Mouse (Mus musculus) cerebellum, adult 2 months (tissue): ENCODE data around the gene Ehd4.

Source experiments
- CTCF ChIP-seq: fragments of 200-500 bp; IDR thresholded peaks from 2 replicates; pipeline ENCODE4 v1.5.1; 2011; ENCODE audit warnings: low read depth, mild to moderate bottlenecking, control low read depth, low read length, moderate library complexity, borderline replicate concordance; ENCODE audit not compliant: insufficient read depth
- POLR2A ChIP-seq: fragments of 200-500 bp; IDR thresholded peaks from 2 replicates; pipeline ENCODE4 v1.6.1; 2011; ENCODE audit warnings: low read length, control low read depth, borderline replicate concordance; ENCODE audit not compliant: insufficient read depth

GRCm38 (mm10) chr2:120046486-120047310 lies 107.7 kb downstream of the Ehd4 start:
- no peak for TF ChIP-seq POLR2A
- no peak for TF ChIP-seq CTCF
